Mouse (Mus musculus): Measurements from ENCODE around the gene Ect2l. TPM values are rescaled to one million over a fixed set of nuclear protein-coding genes. Genes with fewer than 3 reads are reported as not detected.

Ect2l gene
- polyA plus RNA-seq, 2 experiments: 1.0 to 1.5 TPM

GRCm38 (mm10) chr10:18199919-18200318 lies 10.8 kb downstream of the Ect2l start:
- DNase-seq (ENCODE audit: low spot score) (no peak), ATAC-seq (ENCODE audit: low FRiP score, low read depth) (no peak)
- Histone ChIP-seq H3K36me3 (ENCODE audit: control insufficient read depth, insufficient read depth, low read length) (no peaks in the 10 kb centered on the region), H3K9me3 (ENCODE audit: control insufficient read depth, low read length) (no peaks in the 10 kb centered on the region), H3K4me2 (replicated peaks; ENCODE audit: low read depth, low read length, severe bottlenecking) (no peak overlapping the region), H3K27ac (replicated peaks; ENCODE audit: low read depth, low read length) (no peak overlapping the region), H3K27me3 (ENCODE audit: control insufficient read depth, insufficient read depth, low read length) (no peaks in the 10 kb centered on the region), H3K4me1 (ENCODE audit: control insufficient read depth, insufficient read depth, low read length) (no peaks in the 10 kb centered on the region), H3K4me3 (replicated peaks; ENCODE audit: low read length) (no peak overlapping the region), H3K9ac (ENCODE audit: low read depth, low read length, severe bottlenecking) (no peak overlapping the region)
- TF ChIP-seq POLR2A (IDR thresholded peaks at IDR 0.05; ENCODE audit: borderline replicate concordance, extremely low read depth, insufficient read depth, insufficient read length): no peak
- 82% methylated on average over 4 of the region's 4 CpGs for WGBS

- Histone ChIP-seq H3K4me3 (replicated peaks; ENCODE audit: low read length) (no peak overlapping the region), H3K9ac (ENCODE audit: low read depth, low read length, severe bottlenecking) (no peak overlapping the region), H3K27ac (replicated peaks; ENCODE audit: low read depth, low read length) (no peak overlapping the region), H3K27me3 (ENCODE audit: control insufficient read depth, insufficient read depth, low read length) (no peaks in the 10 kb centered on the region), H3K4me2 (replicated peaks; ENCODE audit: low read depth, low read length, severe bottlenecking) (no peak overlapping the region), H3K4me1 (ENCODE audit: control insufficient read depth, insufficient read depth, low read length) (no peaks in the 10 kb centered on the region; the same call in 1 of the 2 replicates), H3K36me3 (ENCODE audit: control insufficient read depth, insufficient read depth, low read length) (no peaks in the 10 kb centered on the region), H3K9me3 (ENCODE audit: control insufficient read depth, low read length) (no peaks in the 10 kb centered on the region)
- no peak for DNase-seq (ENCODE audit: low spot score)
- ATAC-seq (ENCODE audit: low FRiP score, low read depth): no peak
- TF ChIP-seq POLR2A (IDR thresholded peaks at IDR 0.05; ENCODE audit: borderline replicate concordance, extremely low read depth, insufficient read depth, insufficient read length): no peak
- 88% methylated on average over 5 of the region's 5 CpGs for WGBS
Observed at GRCm38 (mm10) chr10:18198286-18199015, 12.2 kb downstream of the Ect2l start.

- Histone ChIP-seq H3K9ac (ENCODE audit: low read depth, low read length, severe bottlenecking) (0 out of 2 replicates have a peak overlapping the region, but pooled peaks have one; percentile 26), H3K4me3 (replicated peaks; ENCODE audit: low read length) (0 out of 2 replicates have a peak overlapping the region, but pooled peaks have one; percentile 11)
Observed at GRCm38 (mm10) chr10:18197206-18197979, 13.3 kb downstream of the Ect2l start.

GRCm38 (mm10) chr10:18194737-18195141 lies 16.0 kb downstream of the Ect2l start:
- ATAC-seq (ENCODE audit: low FRiP score, low read depth) (peak; percentile 38; the same call in 1 of the 2 replicates), DNase-seq (ENCODE audit: low spot score) (peak; percentile 60)
- Histone ChIP-seq H3K9me3 (ENCODE audit: control insufficient read depth, low read length) (no peaks in the 10 kb centered on the region), H3K36me3 (ENCODE audit: control insufficient read depth, insufficient read depth, low read length) (no peaks in the 10 kb centered on the region), H3K27ac (replicated peaks; ENCODE audit: low read depth, low read length) (no peak overlapping the region), H3K4me3 (replicated peaks; ENCODE audit: low read length) (no peak overlapping the region), H3K27me3 (ENCODE audit: control insufficient read depth, insufficient read depth, low read length) (no peaks in the 10 kb centered on the region), H3K9ac (ENCODE audit: low read depth, low read length, severe bottlenecking) (no peak overlapping the region), H3K4me2 (replicated peaks; ENCODE audit: low read depth, low read length, severe bottlenecking) (no peak overlapping the region), H3K4me1 (ENCODE audit: control insufficient read depth, insufficient read depth, low read length) (peaks cover 4% of the 10 kb centered on the region)
- 38% methylated on average over 14 of the region's 14 CpGs for WGBS
- no peak for TF ChIP-seq POLR2A (IDR thresholded peaks at IDR 0.05; ENCODE audit: borderline replicate concordance, extremely low read depth, insufficient read depth, insufficient read length)

More at GRCm38 (mm10) chr10:18197206-18197979, 13.3 kb downstream of the Ect2l start:
- Histone ChIP-seq H3K4me1 (ENCODE audit: control insufficient read depth, insufficient read depth, low read length) (no peaks in the 10 kb centered on the region; the same call in 1 of the 2 replicates), H3K27me3 (ENCODE audit: control insufficient read depth, insufficient read depth, low read length) (no peaks in the 10 kb centered on the region), H3K27ac (replicated peaks; ENCODE audit: low read depth, low read length) (no peak overlapping the region), H3K4me2 (replicated peaks; ENCODE audit: low read depth, low read length, severe bottlenecking) (peak overlapping the region; percentile 39), H3K36me3 (ENCODE audit: control insufficient read depth, insufficient read depth, low read length) (no peaks in the 10 kb centered on the region), H3K9me3 (ENCODE audit: control insufficient read depth, low read length) (no peaks in the 10 kb centered on the region)
- WGBS: 54% methylated on average over 14 of the region's 14 CpGs
- DNase-seq (ENCODE audit: low spot score): peak; percentile 90
- no peak for TF ChIP-seq POLR2A (IDR thresholded peaks at IDR 0.05; ENCODE audit: borderline replicate concordance, extremely low read depth, insufficient read depth, insufficient read length)
- ATAC-seq (ENCODE audit: low FRiP score, low read depth): peak; percentile 65

- DNase-seq (ENCODE audit: low spot score) (no peak), ATAC-seq (ENCODE audit: low FRiP score, low read depth) (no peak)
- no peaks in the 10 kb centered on the region for H3K9me3 ChIP-seq (ENCODE audit: control insufficient read depth, low read length)
- TF ChIP-seq POLR2A (IDR thresholded peaks at IDR 0.05; ENCODE audit: borderline replicate concordance, extremely low read depth, insufficient read depth, insufficient read length): no peak
- H3K4me2 ChIP-seq (replicated peaks; ENCODE audit: low read depth, low read length, severe bottlenecking): no peak overlapping the region
- no peaks in the 10 kb centered on the region for H3K36me3 ChIP-seq (ENCODE audit: control insufficient read depth, insufficient read depth, low read length)
- no peak overlapping the region for H3K27ac ChIP-seq (replicated peaks; ENCODE audit: low read depth, low read length)
- peaks cover 4% of the 10 kb centered on the region for H3K4me1 ChIP-seq (ENCODE audit: control insufficient read depth, insufficient read depth, low read length)
- no peak overlapping the region for H3K9ac ChIP-seq (ENCODE audit: low read depth, low read length, severe bottlenecking)
- H3K27me3 ChIP-seq (ENCODE audit: control insufficient read depth, insufficient read depth, low read length): no peaks in the 10 kb centered on the region
- H3K4me3 ChIP-seq (replicated peaks; ENCODE audit: low read length): no peak overlapping the region
- WGBS: 71% methylated on average over 11 of the region's 11 CpGs
Observed at GRCm38 (mm10) chr10:18194156-18194555, 16.5 kb downstream of the Ect2l start.
